Mouse (Mus musculus) heart, embryonic 11.5 days (tissue): ENCODE measurements around the gene Rarres2. TPM values are rescaled to one million over a fixed set of nuclear protein-coding genes. Genes with fewer than 3 reads are reported as not detected.

Experiments
- ATAC-seq: fragments of 200-750 bp; cut with Nextera tagmentation; replicated peaks from 2 replicates; pipeline ENCODE4 v1.8.0; 2017; ENCODE audit warnings: moderate library complexity; ENCODE audit not compliant: insufficient number of reproducible peaks, low FRiP score, low TSS enrichment
- H3K27ac ChIP-seq: fragments of 300-500 bp; sonication (generic); 2 replicates; pipeline ENCODE4 v1.5.1; 2014; ENCODE audit warnings: mild to moderate bottlenecking, low read depth, low read length
- H3K27me3 ChIP-seq: fragments of 300-500 bp; sonication (generic); 2 replicates; pipeline ENCODE4 v1.6.1; 2014; ENCODE audit warnings: mild to moderate bottlenecking, low read length, mixed read lengths; ENCODE audit not compliant: control insufficient read depth, insufficient read depth
- H3K36me3 ChIP-seq: fragments of 300-500 bp; sonication (generic); 2 replicates; pipeline ENCODE4 v1.6.1; 2014; ENCODE audit warnings: mild to moderate bottlenecking, low read length, moderate library complexity, mixed read lengths; ENCODE audit not compliant: control insufficient read depth, insufficient read depth
- H3K4me1 ChIP-seq: fragments of 300-500 bp; sonication (generic); 2 replicates; pipeline ENCODE4 v1.6.1; 2014; ENCODE audit warnings: low read length; ENCODE audit not compliant: control insufficient read depth, insufficient read depth
- H3K4me2 ChIP-seq: fragments of 300-500 bp; sonication (generic); 2 replicates; pipeline ENCODE4 v1.6.1; 2014; ENCODE audit warnings: mild to moderate bottlenecking, moderate library complexity
- H3K4me3 ChIP-seq: fragments of 300-500 bp; sonication (generic); 2 replicates; pipeline ENCODE4 v1.5.1; 2014; ENCODE audit warnings: low read depth, low read length
- H3K9ac ChIP-seq: fragments of 300-500 bp; sonication (generic); 2 replicates; pipeline ENCODE4 v1.6.1; 2014; ENCODE audit warnings: mild to moderate bottlenecking, low read depth, low read length, moderate library complexity
- H3K9me3 ChIP-seq: fragments of 300-500 bp; sonication (generic); replicated peaks from 2 replicates; pipeline ENCODE4 v1.6.1; 2016; ENCODE audit warnings: low read length; ENCODE audit not compliant: control insufficient read depth
- WGBS: fragments of 180-500 bp; shearing (Covaris S2); extraction: QIAGEN DNeasy Blood & Tissue Kit; methylation state at CpG from one replicate; pipeline ENCODE4 v1.1.7; 2014; ENCODE audit not compliant: insufficient replicate concordance; 5-methylcytosine and 5-hydroxymethylcytosine counted together
- polyA plus RNA-seq: library from polyadenylated mRNA; unstranded; fragments of >200 nt; fragmentation: Nextera tagmentation; extraction: Ambion mirVana; gene quantifications from 2 replicates; pipeline ENCODE4 v1.2.1, GENCODE M21; 2014

Gene Rarres2
- polyA plus RNA-seq, 1 experiment from 2014 or later: 16.4 TPM

DNA sequence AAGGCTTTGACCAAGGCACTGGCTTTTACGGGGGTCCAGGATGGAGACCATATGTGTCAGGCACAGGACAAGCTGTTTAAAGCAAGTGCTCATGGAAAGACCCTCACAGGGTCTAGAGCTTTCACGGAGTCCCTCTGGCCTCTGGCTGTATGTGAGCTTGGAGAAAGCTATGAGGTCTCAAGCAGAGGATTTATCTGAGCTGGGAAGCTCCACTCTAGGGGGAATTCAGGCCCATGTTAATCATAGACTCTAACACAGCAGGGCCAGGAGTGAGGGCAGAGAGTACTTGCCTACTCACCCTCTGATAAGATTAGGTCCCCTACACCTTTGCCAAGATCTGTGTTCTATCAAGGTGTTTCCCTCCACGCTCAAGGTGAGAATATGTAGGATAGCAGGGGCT lies 30.0 kb downstream of the Rarres2 start:
- Histone ChIP-seq H3K27ac (no peak overlapping the region), H3K9me3 (no peaks in the 10 kb centered on the region), H3K4me3 (no peak overlapping the region), H3K36me3 (no peaks in the 10 kb centered on the region), H3K27me3 (no peaks in the 10 kb centered on the region), H3K9ac (no peak overlapping the region), H3K4me1 (no peaks in the 10 kb centered on the region), H3K4me2 (no peak overlapping the region)
- no peak for ATAC-seq
- 81% methylated on average over 3 of the region's 3 CpGs for WGBS

DNA sequence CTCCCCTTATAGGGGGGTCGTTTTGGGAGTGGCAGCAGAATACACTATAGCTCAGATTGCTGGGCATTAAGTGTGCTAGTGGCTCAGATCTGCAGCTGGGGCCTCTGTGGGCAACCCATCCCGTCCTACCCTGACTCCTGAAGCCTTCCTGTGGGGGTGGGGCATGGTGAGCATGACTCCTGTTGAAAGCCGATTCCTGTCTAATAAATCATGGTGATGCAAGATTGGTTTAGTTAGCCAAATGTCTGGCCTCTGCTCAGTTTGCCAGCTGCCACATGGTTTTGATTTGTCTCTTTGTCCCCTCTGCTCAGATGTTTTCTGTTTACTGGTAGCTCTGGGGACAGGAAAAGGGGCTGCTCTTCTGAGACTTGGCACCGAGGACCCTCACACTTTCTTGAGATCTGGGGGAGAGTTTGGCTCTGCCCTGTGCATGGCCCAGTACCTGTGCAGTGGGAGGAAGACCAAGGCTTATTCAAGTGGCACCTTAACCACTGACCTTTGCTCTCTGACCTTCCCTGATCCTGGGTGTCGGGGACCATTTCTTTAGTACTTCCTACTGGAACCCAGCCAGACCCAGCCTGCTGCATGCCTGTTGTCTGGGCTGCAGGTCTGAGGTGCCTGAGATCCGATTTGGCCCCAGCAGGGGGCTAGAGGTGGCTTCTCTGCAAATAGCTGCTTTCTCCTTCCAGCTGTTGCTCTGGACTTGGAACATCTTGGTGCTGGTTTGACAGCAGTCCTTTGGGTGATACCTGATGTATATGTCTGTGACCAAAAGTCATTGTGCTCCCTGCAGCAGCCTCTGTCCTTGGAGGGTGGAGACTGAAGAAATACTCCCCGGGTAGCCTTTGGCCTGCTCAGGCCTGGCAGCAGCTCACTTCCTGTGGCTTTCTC lies 30.8 kb downstream of the Rarres2 start:
- Histone ChIP-seq H3K4me2 (no peak overlapping the region), H3K4me1 (no peaks in the 10 kb centered on the region), H3K9me3 (no peaks in the 10 kb centered on the region), H3K27me3 (no peaks in the 10 kb centered on the region), H3K9ac (no peak overlapping the region), H3K27ac (no peak overlapping the region), H3K4me3 (no peak overlapping the region), H3K36me3 (no peaks in the 10 kb centered on the region)
- no peak for ATAC-seq
- WGBS: 37% methylated on average over 7 of the region's 7 CpGs

DNA sequence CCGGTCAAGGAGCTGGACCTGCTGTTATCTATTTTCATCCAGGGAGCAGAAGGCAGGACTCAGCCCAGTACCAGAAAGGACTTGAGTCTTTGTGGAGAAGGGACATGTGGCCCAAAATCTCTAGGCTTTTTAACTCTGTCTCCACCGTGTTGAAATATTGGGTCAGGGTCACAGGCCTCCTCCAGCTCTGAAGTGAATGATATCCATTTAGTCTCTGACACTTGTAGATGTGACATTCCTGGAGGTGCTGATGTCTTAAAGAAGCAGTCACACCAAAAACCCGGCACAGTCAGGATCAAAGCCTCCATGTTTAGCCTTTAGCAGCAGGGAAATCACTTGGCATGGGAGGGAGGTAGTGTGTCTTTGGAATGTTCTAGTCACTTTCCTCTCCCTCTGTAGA lies 31.9 kb downstream of the Rarres2 start:
- H3K9me3 ChIP-seq: no peaks in the 10 kb centered on the region
- WGBS: 35% methylated on average over 3 of the region's 3 CpGs
- ATAC-seq: no peak
- H3K4me2 ChIP-seq: no peak overlapping the region
- no peaks in the 10 kb centered on the region for H3K4me1 ChIP-seq
- H3K27ac ChIP-seq: no peak overlapping the region
- H3K27me3 ChIP-seq: no peaks in the 10 kb centered on the region
- no peak overlapping the region for H3K4me3 ChIP-seq
- no peaks in the 10 kb centered on the region for H3K36me3 ChIP-seq
- no peak overlapping the region for H3K9ac ChIP-seq

DNA sequence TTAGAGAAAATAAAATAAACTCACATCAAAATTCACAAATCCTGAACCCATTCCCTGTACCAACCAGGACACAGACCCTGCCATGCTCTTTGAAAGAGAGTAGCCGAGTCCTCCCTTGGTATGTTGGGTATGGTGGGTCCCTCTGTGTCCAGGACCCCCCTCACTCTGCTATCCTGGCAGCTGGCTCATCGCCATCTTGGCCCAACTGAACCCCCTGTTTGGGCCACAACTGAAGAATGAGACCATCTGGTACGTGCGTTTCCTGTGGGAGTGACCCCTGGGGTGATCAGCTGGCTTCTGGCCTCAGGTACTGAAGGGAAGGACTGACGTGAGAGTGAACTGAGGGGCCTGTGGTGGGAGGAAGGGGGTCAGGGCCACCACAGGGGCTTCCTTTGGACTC lies 32.7 kb downstream of the Rarres2 start:
- H3K4me3 ChIP-seq: no peak overlapping the region
- H3K36me3 ChIP-seq: no peaks in the 10 kb centered on the region
- no peaks in the 10 kb centered on the region for H3K27me3 ChIP-seq
- H3K9me3 ChIP-seq: no peaks in the 10 kb centered on the region
- no peak for ATAC-seq
- no peak overlapping the region for H3K4me2 ChIP-seq
- no peak overlapping the region for H3K27ac ChIP-seq
- no peaks in the 10 kb centered on the region for H3K4me1 ChIP-seq
- WGBS: 68% methylated on average over 5 of the region's 5 CpGs
- no peak overlapping the region for H3K9ac ChIP-seq

DNA sequence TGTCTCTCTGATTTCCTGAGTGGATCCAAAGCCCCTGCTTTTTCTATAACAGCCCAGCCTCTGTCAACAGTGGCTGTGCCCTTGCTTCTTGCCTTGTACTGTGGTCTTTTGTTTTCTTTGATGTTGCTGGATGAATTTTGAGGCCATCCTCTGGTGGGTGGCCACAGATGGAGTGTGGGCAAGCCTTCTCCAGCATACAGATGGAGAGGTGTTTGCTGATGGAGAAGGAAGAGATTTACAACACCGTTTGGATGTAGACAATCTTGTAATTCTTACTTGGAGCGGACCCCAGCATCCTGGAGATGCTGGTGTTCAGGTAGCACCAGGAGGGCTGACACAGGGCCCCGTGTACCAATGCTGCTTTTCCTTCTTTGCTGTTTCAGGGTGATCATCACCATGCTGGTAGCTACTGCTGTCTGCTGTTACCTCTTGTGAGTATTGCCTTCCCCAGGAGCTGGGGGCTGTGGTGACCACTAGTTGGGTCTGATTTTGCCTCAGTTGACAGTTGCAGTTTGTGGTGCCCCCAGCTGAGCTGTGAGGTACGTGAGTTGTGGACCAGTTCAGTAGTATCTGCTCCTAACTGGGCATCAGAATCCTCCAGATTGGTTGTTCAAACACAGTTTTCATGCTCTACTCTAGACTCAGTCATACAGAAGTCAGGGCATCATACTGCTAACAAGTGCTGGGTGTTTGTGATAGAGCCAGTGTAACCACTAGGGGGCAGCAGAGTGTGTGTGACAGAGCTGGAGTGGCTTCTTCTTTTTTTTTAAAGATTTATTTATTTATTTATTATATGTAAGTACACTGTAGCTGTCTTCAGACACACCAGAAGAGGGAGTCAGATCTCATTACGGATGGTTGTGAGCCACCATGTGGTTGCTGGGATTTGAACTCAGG lies 33.5 kb downstream of the Rarres2 start:
- Histone ChIP-seq H3K27me3 (no peaks in the 10 kb centered on the region), H3K36me3 (no peaks in the 10 kb centered on the region), H3K9me3 (no peaks in the 10 kb centered on the region), H3K9ac (no peak overlapping the region), H3K4me1 (no peaks in the 10 kb centered on the region), H3K27ac (no peak overlapping the region), H3K4me2 (no peak overlapping the region), H3K4me3 (no peak overlapping the region)
- no peak for ATAC-seq
- WGBS: 65% methylated on average over 5 of the region's 5 CpGs

DNA sequence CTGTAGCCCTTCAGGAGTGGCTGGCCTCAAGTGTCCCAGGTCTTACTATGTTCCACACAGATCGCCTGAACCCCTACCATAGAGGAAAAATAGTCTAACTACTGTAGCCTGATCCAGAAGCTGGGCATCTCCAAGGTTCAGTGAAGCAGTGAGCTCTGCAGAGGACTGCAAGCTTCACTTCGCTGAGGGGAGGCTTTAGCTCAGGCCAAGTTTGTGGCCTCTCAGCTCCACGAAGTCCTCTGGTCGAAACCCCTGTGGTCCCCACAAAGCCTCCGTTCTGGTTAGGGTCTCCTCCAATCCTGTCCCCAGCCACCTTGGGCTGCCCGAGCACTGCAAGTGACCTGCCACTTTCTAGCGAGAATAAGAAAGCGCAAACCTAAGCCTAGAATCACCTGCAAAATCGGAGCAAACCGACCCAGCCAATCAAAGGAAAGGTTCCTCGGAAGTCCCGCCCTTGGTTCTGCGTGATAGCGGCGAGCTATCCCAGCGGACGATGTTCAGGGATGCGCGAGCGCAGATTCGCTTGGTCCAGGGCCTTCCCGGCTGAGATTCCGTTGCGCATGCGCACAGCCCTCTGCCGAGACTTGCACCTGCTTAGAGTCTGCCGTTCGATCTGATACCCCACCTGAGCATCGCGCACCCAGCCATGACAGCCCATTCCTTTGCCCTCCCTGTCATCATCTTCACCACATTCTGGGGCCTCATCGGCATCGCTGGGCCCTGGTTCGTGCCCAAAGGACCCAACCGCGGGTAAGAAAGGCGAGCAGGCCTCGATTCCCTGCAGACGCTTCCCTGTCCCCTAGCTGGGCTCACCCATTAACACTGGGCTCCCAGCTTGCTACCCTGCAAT lies 35.3 kb downstream of the Rarres2 start, which contains the start of gene Atp6v0e2:
TSS of gene Atp6v0e2 (plus strand) at position 511 of the 850 bp plus-strand sequence.
- 8% methylated on average over 38 of the region's 38 CpGs for WGBS
- no peaks in the 10 kb centered on the region for H3K4me1 ChIP-seq
- H3K4me2 ChIP-seq: peak within 1 kb of the TSS; percentile 73
- peak within 1 kb of the TSS; percentile 44 for H3K4me3 ChIP-seq
- no peaks in the 10 kb centered on the region for H3K36me3 ChIP-seq
- H3K27me3 ChIP-seq: no peaks in the 10 kb centered on the region
- no peaks in the 10 kb centered on the region for H3K9me3 ChIP-seq
- H3K27ac ChIP-seq: no peak within 1 kb of the TSS
- peak within 1 kb of the TSS; percentile 61 for H3K9ac ChIP-seq
- no peak; the same call in 1 of the 2 replicates for ATAC-seq

DNA sequence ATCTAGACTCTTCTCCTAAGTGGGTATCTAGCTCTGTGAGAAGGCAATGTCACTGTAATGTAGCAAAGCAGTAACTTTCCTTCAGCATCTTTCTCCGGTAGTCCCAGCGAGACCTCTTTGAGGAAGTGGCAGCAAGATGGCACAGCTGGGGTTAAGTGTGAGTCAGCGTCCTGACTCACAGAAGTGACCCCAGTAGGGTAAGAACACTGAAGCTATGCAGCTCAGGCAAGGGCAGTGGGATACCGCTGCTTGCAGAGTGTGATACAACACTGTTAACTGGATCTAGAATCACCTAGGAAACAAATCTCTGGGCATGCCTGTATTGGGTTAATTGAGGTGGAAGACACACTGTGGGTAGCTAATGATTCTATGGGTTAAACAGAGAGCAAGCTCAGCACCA lies 36.5 kb downstream of the Rarres2 start:
- WGBS: 63% methylated on average over 4 of the region's 4 CpGs
- H3K27ac ChIP-seq: no peak overlapping the region
- no peak for ATAC-seq
- H3K9ac ChIP-seq: no peak overlapping the region
- no peak overlapping the region for H3K4me2 ChIP-seq
- H3K36me3 ChIP-seq: no peaks in the 10 kb centered on the region
- H3K4me1 ChIP-seq: peaks cover 3% of the 10 kb centered on the region; the same call in 1 of the 2 replicates
- no peaks in the 10 kb centered on the region for H3K27me3 ChIP-seq
- no peak overlapping the region for H3K4me3 ChIP-seq
- H3K9me3 ChIP-seq: no peaks in the 10 kb centered on the region

DNA sequence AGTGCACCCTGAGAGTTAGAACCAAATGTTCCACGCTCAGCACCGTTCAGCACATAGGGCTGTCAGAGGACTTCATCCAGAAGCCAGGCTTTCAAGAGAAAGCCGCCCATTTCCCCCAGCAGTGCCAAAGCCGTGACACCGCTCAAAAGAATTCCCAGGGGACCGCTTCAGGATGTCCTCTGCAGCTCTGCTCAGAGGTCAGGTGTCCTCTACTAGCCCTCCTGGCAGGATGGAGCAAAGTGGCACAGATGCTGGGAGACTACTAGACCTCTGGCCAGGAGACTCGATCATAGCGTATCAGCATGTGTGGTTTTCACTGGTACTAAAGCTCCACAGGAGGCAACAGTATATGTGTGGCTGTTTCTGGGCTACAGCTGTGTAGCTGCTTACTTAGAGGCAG lies 37.7 kb downstream of the Rarres2 start:
- Histone ChIP-seq H3K4me3 (no peak overlapping the region), H3K9ac (no peak overlapping the region), H3K4me1 (peaks cover 6% of the 10 kb centered on the region; the same call in 1 of the 2 replicates), H3K27ac (no peak overlapping the region), H3K4me2 (no peak overlapping the region), H3K9me3 (no peaks in the 10 kb centered on the region), H3K36me3 (no peaks in the 10 kb centered on the region), H3K27me3 (no peaks in the 10 kb centered on the region)
- no peak for ATAC-seq
- WGBS: 75% methylated on average over 8 of the region's 8 CpGs
